Comparison of ENCODE assay signal across 14 mouse cellular contexts in the genomic region with DNA sequence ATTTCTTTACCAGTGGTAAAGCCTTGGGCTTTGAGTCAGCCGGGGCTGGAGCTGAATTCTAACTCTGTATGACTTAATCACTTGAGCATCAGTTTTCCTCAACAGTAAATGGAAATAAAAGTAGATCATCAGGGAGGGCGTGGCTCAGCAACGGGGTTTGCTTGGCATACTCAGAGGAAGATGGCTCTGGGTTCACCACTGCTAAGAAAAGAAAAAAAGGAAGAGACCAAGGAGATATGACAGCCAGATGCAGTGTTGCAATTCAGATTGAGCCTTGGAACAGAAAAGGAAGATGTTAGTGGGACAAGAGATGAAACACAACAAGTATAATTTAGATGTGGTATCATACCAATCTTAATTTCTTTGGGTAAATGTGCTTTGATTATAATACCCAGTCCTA. TPM values are rescaled to one million over a fixed set of nuclear protein-coding genes. Genes with fewer than 3 reads are reported as not detected.
"Had no signal": no experiment of that assay in that cellular context is flagged by ENCODE, and none has a peak within 500 bp of the region (broad histone marks: within the 10 kb centered on the region; RNA-seq: fewer than 3 reads in every experiment).

No protein-coding gene starts in this region.

- DNase-seq: kidney, adult 18-20 months; kidney, adult 9 months; kidney, postnatal 14 days; kidney, postnatal 4 days; liver, postnatal 0 days; lung, embryonic 14.5 days; lung, postnatal 4 days; midbrain, embryonic 14.5 days; retina, postnatal 1 day; right cerebral cortex, postnatal 25 days; thymus, adult 18-20 months; thymus, postnatal 36 days had no signal

- ATAC-seq: liver, postnatal 0 days; lung, postnatal 0 days had no signal

RNA-seq across cellular contexts. Expression of gene Lhx2, which starts 25.7 kb away (rescaled TPM):
- total RNA-seq: neutrophil, adult 5-6 weeks had no signal
